Mouse (Mus musculus): ENCODE data around the gene Sigirr. TPM values are rescaled to one million over a fixed set of nuclear protein-coding genes. Genes with fewer than 3 reads are reported as not detected.
A peak's percentile ranks its signal among the peaks of the same experiment; 100 is the strongest.

Sigirr gene
- polyA plus RNA-seq, 1 experiment from 2014 or later: 3.5 TPM

GRCm38 (mm10) chr7:141070058-141070862 is 30.1 kb downstream of the Sigirr start:
- 1% methylated on average over 51 of the region's 51 CpGs for WGBS
- peaks cover 37% of the 10 kb centered on the region for H3K36me3 ChIP-seq
- no peaks in the 10 kb centered on the region for H3K9me3 ChIP-seq
- H3K4me1 ChIP-seq (replicated peaks): peaks cover 21% of the 10 kb centered on the region
- peak overlapping the region; percentile 90 for H3K27ac ChIP-seq (replicated peaks)
- H3K27me3 ChIP-seq: peaks cover 17% of the 10 kb centered on the region
- H3K4me2 ChIP-seq: peak overlapping the region; percentile 67
- H3K9ac ChIP-seq: peak overlapping the region; percentile 78
- ATAC-seq (ENCODE audit: low read depth): peak; percentile 73
- H3K4me3 ChIP-seq: peak overlapping the region; percentile 37

DNA sequence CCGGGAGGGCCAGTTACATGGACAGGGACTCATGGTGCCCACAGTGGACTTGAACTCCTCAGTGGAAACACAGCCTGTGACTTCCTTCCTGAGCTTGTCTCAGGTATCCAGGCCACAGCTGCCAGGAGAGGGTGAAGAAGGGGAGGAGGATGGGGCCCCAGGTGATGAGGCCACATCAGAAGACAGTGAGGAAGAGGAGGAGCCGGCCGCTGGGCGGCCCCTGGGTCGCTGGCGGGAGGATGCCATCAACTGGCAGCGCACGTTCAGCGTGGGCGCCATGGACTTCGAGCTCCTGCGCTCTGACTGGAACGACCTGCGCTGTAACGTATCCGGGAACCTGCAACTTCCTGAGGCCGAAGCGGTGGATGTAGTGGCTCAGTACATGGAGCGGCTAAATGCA is 32.0 kb downstream of the Sigirr start:
- H3K27ac ChIP-seq (replicated peaks): no peak overlapping the region
- H3K27me3 ChIP-seq: peaks cover 17% of the 10 kb centered on the region
- H3K4me1 ChIP-seq (replicated peaks): peaks cover 24% of the 10 kb centered on the region
- 75% methylated on average over 19 of the region's 19 CpGs for WGBS
- no peak overlapping the region for H3K4me2 ChIP-seq
- no peak overlapping the region for H3K4me3 ChIP-seq
- ATAC-seq (ENCODE audit: low read depth): no peak
- peaks cover 56% of the 10 kb centered on the region for H3K36me3 ChIP-seq
- H3K9me3 ChIP-seq: no peaks in the 10 kb centered on the region
- no peak overlapping the region for H3K9ac ChIP-seq

GRCm38 (mm10) chr7:141064576-141064975 is 35.8 kb downstream of the Sigirr start:
- Histone ChIP-seq H3K36me3 (peaks cover 56% of the 10 kb centered on the region), H3K9ac (no peak overlapping the region), H3K4me1 (replicated peaks) (peaks cover 35% of the 10 kb centered on the region), H3K9me3 (no peaks in the 10 kb centered on the region), H3K27ac (replicated peaks) (no peak overlapping the region), H3K4me3 (no peak overlapping the region), H3K27me3 (no peaks in the 10 kb centered on the region; the same call in 1 of the 2 replicates), H3K4me2 (no peak overlapping the region)
- no peak for ATAC-seq (ENCODE audit: low read depth)
- 90% methylated on average over 7 of the region's 7 CpGs for WGBS

DNA sequence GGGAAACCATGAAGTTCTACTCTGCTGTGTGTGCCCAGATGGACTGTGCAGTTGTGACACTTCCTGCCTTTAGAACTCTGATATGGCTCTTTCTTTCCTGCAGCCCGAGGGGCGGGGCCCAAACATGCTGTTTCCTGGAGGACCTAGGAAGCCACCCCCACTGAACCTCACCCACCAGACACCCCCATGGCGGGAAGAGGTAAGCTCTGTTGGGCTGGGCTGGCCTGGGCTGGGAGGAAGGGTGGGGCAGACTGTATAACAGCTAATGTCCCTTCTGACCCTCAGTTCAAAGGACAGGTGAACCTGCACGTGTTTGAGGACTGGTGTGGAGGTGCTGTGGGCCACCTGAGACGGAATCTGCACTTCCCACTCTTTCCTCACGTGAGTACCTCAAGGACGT is 36.2 kb downstream of the Sigirr start:
- no peak overlapping the region for H3K4me2 ChIP-seq
- no peaks in the 10 kb centered on the region; the same call in 1 of the 2 replicates for H3K27me3 ChIP-seq
- peaks cover 38% of the 10 kb centered on the region for H3K4me1 ChIP-seq (replicated peaks)
- H3K9ac ChIP-seq: no peak overlapping the region
- H3K27ac ChIP-seq (replicated peaks): no peak overlapping the region
- H3K4me3 ChIP-seq: no peak overlapping the region
- no peak for ATAC-seq (ENCODE audit: low read depth)
- WGBS: 91% methylated on average over 7 of the region's 7 CpGs
- H3K36me3 ChIP-seq: peaks cover 56% of the 10 kb centered on the region
- H3K9me3 ChIP-seq: no peaks in the 10 kb centered on the region

- H3K9me3 ChIP-seq: no peaks in the 10 kb centered on the region
- no peaks in the 10 kb centered on the region for H3K27me3 ChIP-seq
- ATAC-seq (ENCODE audit: low read depth): no peak
- peaks cover 38% of the 10 kb centered on the region for H3K4me1 ChIP-seq (replicated peaks)
- H3K4me3 ChIP-seq: no peak overlapping the region
- H3K4me2 ChIP-seq: no peak overlapping the region
- peaks cover 50% of the 10 kb centered on the region for H3K36me3 ChIP-seq
- H3K27ac ChIP-seq (replicated peaks): no peak overlapping the region
- 82% methylated on average over 3 of the region's 3 CpGs for WGBS
- H3K9ac ChIP-seq: 0 out of 2 replicates have a peak overlapping the region, but pooled peaks have one; percentile 23
Observed at GRCm38 (mm10) chr7:141063353-141063752, 37.0 kb downstream of the Sigirr start.

DNA sequence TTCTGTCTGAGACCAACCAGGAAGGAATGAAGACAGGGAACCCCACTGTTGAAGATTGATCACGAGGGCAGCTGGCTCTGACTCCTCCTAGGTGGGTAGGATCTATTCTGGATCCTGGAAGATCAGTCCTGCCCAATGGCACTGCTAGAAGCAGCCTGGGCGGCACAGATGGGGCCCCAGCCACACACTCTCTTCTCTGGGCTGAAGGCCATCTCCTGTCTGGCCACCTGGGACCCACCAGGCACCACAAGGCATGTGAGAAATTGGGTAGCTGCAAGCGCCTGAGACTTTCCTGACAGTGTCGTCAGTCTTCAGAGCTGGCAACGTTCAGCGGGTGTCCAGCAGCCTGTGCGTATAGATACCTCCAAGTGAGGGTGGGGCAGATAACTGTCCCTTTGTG is 37.8 kb downstream of the Sigirr start:
- H3K27ac ChIP-seq (replicated peaks): no peak overlapping the region
- peaks cover 41% of the 10 kb centered on the region for H3K36me3 ChIP-seq
- ATAC-seq (ENCODE audit: low read depth): no peak
- H3K4me3 ChIP-seq: peak overlapping the region; percentile 90; the same call in 1 of the 2 replicates
- peak overlapping the region; percentile 75 for H3K4me2 ChIP-seq
- no peaks in the 10 kb centered on the region for H3K27me3 ChIP-seq
- WGBS: 69% methylated on average over 7 of the region's 7 CpGs
- H3K9me3 ChIP-seq: no peaks in the 10 kb centered on the region
- peak overlapping the region; percentile 98 for H3K9ac ChIP-seq
- peaks cover 38% of the 10 kb centered on the region for H3K4me1 ChIP-seq (replicated peaks)

DNA sequence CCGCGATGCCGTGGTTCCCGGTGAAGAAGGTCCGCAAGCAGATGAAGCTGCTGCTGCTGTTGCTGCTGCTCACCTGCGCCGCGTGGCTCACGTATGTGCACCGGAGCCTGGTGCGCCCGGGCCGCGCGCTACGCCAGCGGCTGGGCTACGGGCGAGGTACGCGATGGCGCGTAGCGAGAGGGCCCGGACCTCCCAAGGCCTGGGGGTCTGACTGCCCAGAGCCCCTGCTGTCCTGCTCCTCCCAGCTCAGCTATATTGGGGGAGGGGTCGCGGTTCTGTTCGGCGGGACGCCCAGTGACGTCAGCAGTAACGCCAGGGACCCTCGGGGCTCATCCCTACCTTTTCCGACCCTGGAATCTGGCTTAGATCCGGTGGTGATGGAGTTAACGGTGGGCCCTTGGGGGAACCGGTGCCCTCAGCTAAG is 39.1 kb downstream of the Sigirr start:
- Histone ChIP-seq H3K4me3 (peak overlapping the region; percentile 90), H3K9me3 (no peaks in the 10 kb centered on the region), H3K36me3 (peaks cover 29% of the 10 kb centered on the region), H3K27ac (replicated peaks) (peak overlapping the region; percentile 94), H3K9ac (peak overlapping the region; percentile 98), H3K27me3 (no peaks in the 10 kb centered on the region), H3K4me1 (replicated peaks) (peaks cover 38% of the 10 kb centered on the region), H3K4me2 (peak overlapping the region; percentile 75)
- peak; percentile 74 for ATAC-seq (ENCODE audit: low read depth)
- under 1% methylated on average over 37 of the region's 37 CpGs for WGBS

DNA sequence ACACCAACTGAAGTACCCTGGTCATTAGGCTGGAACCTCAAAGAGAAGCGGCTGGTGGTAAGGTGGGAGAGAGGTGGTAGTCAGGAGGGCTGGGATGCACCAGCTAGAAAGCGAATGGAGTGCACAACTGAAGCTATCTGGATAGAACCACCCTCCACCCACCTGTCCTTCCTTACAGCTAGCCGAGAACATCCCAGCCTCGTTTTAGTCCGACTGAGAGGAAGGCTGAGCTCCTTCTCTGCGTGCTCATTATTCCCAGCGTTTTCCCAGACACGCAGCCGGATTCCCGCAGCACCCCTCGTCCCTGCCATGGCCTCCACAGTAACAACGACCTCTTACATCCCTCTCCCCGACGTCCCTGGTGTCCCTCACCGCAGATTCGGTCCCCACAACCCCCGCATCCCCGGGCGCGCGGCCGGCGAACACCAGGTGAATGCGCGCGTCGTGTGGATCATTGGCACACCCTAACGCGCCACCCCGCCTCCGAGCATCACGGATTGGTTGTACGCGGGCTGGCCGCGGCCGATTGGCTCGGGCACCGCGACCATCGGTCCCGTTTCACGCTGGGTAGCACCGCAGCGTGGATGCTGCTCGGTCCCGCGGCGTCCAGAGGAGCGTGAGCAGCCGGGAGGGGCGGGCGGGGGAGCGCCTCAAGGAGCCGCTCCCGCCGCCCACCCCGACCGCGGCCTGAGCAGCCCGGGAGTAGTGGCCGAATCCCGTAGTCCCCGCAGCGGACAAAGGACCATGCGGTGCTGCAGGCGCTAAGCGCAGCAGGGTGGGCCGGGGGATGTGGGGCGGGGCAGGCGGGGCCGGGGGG is 39.7 kb downstream of the Sigirr start, which contains the start of gene B4galnt4:
B4galnt4 (plus strand) TSS at position 679 of the 817 bp plus-strand sequence.
- Histone ChIP-seq H3K4me1 (replicated peaks) (peaks cover 38% of the 10 kb centered on the region), H3K9ac (peak within 1 kb of the TSS; percentile 98), H3K9me3 (no peaks in the 10 kb centered on the region), H3K27me3 (no peaks in the 10 kb centered on the region), H3K4me3 (peak within 1 kb of the TSS; percentile 90), H3K4me2 (peak within 1 kb of the TSS; percentile 75), H3K36me3 (peaks cover 26% of the 10 kb centered on the region), H3K27ac (replicated peaks) (peak within 1 kb of the TSS; percentile 94)
- WGBS: under 1% methylated on average over 68 of the region's 72 CpGs
- peak; percentile 99 for ATAC-seq (ENCODE audit: low read depth)

DNA sequence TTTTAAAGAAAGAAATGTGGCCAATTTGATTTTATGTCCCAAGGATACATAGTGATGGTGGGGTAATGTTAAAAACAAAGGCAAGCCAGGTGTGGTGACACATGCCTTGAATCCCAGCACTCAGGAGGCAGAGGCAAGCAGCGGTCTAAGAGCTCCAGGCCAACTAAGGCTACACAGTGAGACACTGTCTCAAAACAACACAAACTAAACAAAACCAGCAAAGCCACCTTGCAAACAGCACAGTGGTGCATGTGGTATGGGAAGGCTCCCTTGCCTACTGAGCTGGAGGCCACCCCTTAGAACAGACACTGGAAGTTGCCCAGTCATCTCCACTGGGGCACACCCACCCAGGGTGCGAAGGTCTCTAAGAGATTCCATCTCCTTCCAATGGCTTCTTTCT is 40.4 kb downstream of the Sigirr start:
- peaks cover 38% of the 10 kb centered on the region for H3K4me1 ChIP-seq (replicated peaks)
- peak overlapping the region; percentile 90 for H3K4me3 ChIP-seq
- no peaks in the 10 kb centered on the region for H3K9me3 ChIP-seq
- ATAC-seq (ENCODE audit: low read depth): peak; percentile 6; the same call in 1 of the 2 replicates
- peaks cover 19% of the 10 kb centered on the region for H3K36me3 ChIP-seq
- H3K4me2 ChIP-seq: peak overlapping the region; percentile 75
- H3K9ac ChIP-seq: peak overlapping the region; percentile 98
- H3K27ac ChIP-seq (replicated peaks): peak overlapping the region; percentile 94
- WGBS: 69% methylated on average over 2 of the region's 2 CpGs
- no peaks in the 10 kb centered on the region for H3K27me3 ChIP-seq

GRCm38 (mm10) chr7:141058601-141059341 is 41.6 kb downstream of the Sigirr start:
- peaks cover 8% of the 10 kb centered on the region for H3K36me3 ChIP-seq
- H3K9me3 ChIP-seq: no peaks in the 10 kb centered on the region
- H3K9ac ChIP-seq: no peak overlapping the region
- ATAC-seq (ENCODE audit: low read depth): no peak
- no peak overlapping the region for H3K4me2 ChIP-seq
- no peak overlapping the region for H3K4me3 ChIP-seq
- H3K27ac ChIP-seq (replicated peaks): no peak overlapping the region
- 92% methylated on average over 14 of the region's 14 CpGs for WGBS
- H3K27me3 ChIP-seq: no peaks in the 10 kb centered on the region
- peaks cover 38% of the 10 kb centered on the region for H3K4me1 ChIP-seq (replicated peaks)

DNA sequence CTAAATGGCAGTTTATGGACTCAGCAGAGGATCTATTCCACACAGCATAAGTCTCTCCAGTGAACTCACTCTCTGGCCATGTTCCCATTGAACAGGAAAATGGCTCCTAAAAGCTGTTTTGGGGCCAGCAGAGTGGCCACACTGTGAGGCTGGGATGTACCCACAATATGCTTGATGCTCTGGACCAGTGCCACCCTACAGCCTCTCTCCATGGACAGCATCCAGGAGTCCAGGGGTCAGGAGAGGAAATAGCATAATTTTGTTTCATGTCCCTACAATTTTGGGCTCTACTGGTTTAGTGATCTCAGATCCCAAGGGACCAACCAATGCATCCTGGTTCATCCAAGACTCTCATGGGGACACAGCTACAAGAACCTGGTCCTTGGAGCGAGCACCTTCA is 42.8 kb downstream of the Sigirr start:
- Histone ChIP-seq H3K27me3 (no peaks in the 10 kb centered on the region), H3K9me3 (no peaks in the 10 kb centered on the region), H3K9ac (no peak overlapping the region), H3K36me3 (0 out of 2 replicates have a peak, but pooled peaks cover 4% of the 10 kb centered on the region), H3K4me3 (no peak overlapping the region), H3K4me2 (no peak overlapping the region), H3K27ac (replicated peaks) (no peak overlapping the region), H3K4me1 (replicated peaks) (peaks cover 27% of the 10 kb centered on the region)
- ATAC-seq (ENCODE audit: low read depth): no peak
- 92% methylated on average over 1 of the region's 1 CpGs for WGBS
